Mouse (Mus musculus): ENCODE measurements around the gene Cd300ld. TPM values are rescaled to one million over a fixed set of nuclear protein-coding genes. Genes with fewer than 3 reads are reported as not detected.

The Cd300ld gene
- polyA plus RNA-seq, 1 experiment from 2014 or later, result 0.07 TPM

DNA sequence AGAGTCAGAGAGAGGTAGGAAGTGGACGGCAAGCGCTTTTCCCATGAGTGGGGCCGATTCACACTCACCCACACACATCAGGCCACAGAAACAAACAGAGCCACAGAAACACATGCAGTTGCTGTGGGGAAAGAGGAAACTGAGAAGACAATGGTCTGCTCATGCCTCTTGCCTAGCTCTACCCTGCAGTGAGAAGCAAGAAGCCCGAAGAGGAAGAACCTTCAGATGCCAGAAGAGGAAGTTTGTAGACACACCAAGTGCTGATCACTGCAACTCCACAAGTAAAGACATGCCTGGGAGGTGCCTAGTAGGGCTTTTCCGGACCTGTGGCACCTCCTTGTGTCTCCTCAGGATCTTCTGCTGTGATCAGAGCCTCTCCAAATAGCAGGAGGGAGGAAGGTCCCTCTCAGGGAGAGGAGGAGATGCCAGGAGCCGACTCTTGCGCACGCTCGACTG lies 20.9 kb downstream of the Cd300ld start, which contains the start of gene Cd300c:
TSS of gene Cd300c (minus strand) at position 406 of the 456 bp plus-strand sequence.
- H3K4me3 ChIP-seq (ENCODE audit: low read depth, low read length), result no peak within 1 kb of the TSS
- H3K36me3 ChIP-seq (replicated peaks; ENCODE audit: control insufficient read depth, insufficient read depth, low read depth, low read length), result no peaks in the 10 kb centered on the region
- 86% methylated on average over 9 of the region's 9 CpGs for WGBS
- H3K9me3 ChIP-seq (replicated peaks; ENCODE audit: control insufficient read depth, low read length), result no peaks in the 10 kb centered on the region
- H3K27me3 ChIP-seq (ENCODE audit: control insufficient read depth, insufficient read depth, low read length), result no peaks in the 10 kb centered on the region
- ATAC-seq (replicated peaks; ENCODE audit: insufficient number of reproducible peaks, low FRiP score, low TSS enrichment, low read depth) (no peak), DNase-seq (ENCODE audit: low spot score) (no peak)
- H3K4me2 ChIP-seq (ENCODE audit: low read depth, low read length), result no peak within 1 kb of the TSS
- no peak within 1 kb of the TSS for H3K27ac ChIP-seq (replicated peaks; ENCODE audit: low read depth, low read length)
- no peaks in the 10 kb centered on the region for H3K4me1 ChIP-seq (ENCODE audit: control insufficient read depth, insufficient read depth, low read length)
- no peak within 1 kb of the TSS for H3K9ac ChIP-seq (replicated peaks; ENCODE audit: low read length)

DNA sequence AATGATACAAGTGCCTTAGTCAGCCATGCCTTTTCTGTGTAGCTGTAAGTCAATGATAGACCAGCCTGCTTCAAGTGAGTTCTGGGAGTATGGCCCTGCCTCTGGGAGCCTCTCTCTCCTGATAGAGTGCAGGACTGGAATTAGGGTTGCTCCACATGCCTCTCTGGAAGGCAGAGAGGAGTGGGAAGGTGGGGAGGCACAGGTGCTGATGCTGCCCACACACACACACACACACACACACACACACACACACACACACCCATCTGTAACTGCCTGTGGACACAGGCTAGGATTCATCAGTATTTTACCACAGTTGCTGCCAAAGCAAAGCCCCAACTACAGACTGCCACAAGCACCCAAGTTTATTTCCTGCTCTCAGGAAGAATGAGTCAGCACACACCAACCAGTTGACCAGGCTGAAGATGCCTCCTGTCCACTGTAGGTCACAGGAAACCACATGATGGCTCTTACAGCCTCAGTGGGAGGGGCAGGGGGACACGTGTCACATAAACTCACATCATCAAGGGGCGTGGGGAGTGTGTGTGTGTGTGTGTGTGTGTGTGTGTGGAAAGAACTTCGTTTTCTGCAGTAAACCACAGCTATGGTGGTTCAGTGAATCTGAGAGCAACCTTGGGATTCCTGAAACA lies 24.4 kb downstream of the Cd300ld start:
- no peak overlapping the region for H3K27ac ChIP-seq (replicated peaks; ENCODE audit: low read depth, low read length)
- ATAC-seq (replicated peaks; ENCODE audit: insufficient number of reproducible peaks, low FRiP score, low TSS enrichment, low read depth) (no peak), DNase-seq (ENCODE audit: low spot score) (no peak)
- no peak overlapping the region for H3K9ac ChIP-seq (replicated peaks; ENCODE audit: low read length)
- no peaks in the 10 kb centered on the region for H3K27me3 ChIP-seq (ENCODE audit: control insufficient read depth, insufficient read depth, low read length)
- H3K36me3 ChIP-seq (replicated peaks; ENCODE audit: control insufficient read depth, insufficient read depth, low read depth, low read length), result no peaks in the 10 kb centered on the region
- H3K4me3 ChIP-seq (ENCODE audit: low read depth, low read length), result no peak overlapping the region
- WGBS, result 56% methylated on average over 3 of the region's 3 CpGs
- H3K9me3 ChIP-seq (replicated peaks; ENCODE audit: control insufficient read depth, low read length), result no peaks in the 10 kb centered on the region
- no peaks in the 10 kb centered on the region for H3K4me1 ChIP-seq (ENCODE audit: control insufficient read depth, insufficient read depth, low read length)
- H3K4me2 ChIP-seq (ENCODE audit: low read depth, low read length), result no peak overlapping the region

DNA sequence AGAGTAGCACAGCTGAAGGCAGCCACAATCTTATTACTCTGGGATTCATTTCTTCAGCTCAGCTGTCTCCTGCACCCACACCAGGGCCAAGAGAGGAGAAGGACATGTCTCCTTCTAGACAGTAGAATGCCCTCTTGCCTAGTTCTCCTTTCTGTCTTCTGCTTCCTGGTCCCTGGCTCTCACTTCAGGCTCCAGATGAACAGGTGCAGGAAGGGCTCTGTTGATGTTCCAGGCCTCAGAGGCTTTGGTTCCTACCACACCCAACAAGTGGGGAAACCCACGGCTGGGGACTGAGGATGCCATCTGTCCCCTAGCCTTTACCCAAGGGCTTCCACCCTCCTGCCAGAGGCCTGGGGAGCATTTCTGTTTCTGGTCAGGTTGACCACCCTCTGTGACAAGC lies 29.4 kb downstream of the Cd300ld start:
- no peak overlapping the region for H3K4me3 ChIP-seq (ENCODE audit: low read depth, low read length)
- H3K9me3 ChIP-seq (replicated peaks; ENCODE audit: control insufficient read depth, low read length), result no peaks in the 10 kb centered on the region
- 76% methylated on average over 1 of the region's 1 CpGs for WGBS
- ATAC-seq (replicated peaks; ENCODE audit: insufficient number of reproducible peaks, low FRiP score, low TSS enrichment, low read depth) (no peak), DNase-seq (ENCODE audit: low spot score) (no peak)
- H3K4me1 ChIP-seq (ENCODE audit: control insufficient read depth, insufficient read depth, low read length), result no peaks in the 10 kb centered on the region
- no peak overlapping the region for H3K9ac ChIP-seq (replicated peaks; ENCODE audit: low read length)
- H3K4me2 ChIP-seq (ENCODE audit: low read depth, low read length), result no peak overlapping the region
- H3K36me3 ChIP-seq (replicated peaks; ENCODE audit: control insufficient read depth, insufficient read depth, low read depth, low read length), result no peaks in the 10 kb centered on the region
- H3K27me3 ChIP-seq (ENCODE audit: control insufficient read depth, insufficient read depth, low read length), result no peaks in the 10 kb centered on the region
- H3K27ac ChIP-seq (replicated peaks; ENCODE audit: low read depth, low read length), result no peak overlapping the region

DNA sequence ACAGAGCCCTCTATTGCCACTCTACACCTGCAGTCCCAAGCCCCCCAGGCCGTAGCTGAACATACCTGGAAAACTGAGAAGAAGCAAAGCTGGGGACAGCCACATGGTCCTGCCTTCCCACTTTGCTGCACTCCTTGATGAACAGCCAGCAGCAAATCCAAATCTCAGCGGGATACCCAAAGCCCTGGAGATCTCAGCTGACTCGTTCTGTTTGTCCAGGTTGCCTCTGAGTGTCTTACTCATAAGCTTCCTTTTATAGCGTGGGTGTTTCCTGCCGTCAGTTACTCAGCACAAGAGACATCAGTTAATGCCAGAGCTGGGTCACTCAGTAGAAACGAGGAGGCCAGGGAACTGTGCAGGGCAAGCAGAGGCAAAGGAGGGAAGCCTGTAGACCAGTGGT lies 55.6 kb downstream of the Cd300ld start, which contains the start of gene Cd300lb:
TSS of gene Cd300lb (minus strand) at position 243 of the 400 bp plus-strand sequence.
- no peaks in the 10 kb centered on the region for H3K9me3 ChIP-seq (replicated peaks; ENCODE audit: control insufficient read depth, low read length)
- ATAC-seq (replicated peaks; ENCODE audit: insufficient number of reproducible peaks, low FRiP score, low TSS enrichment, low read depth), result no peak
- H3K27me3 ChIP-seq (ENCODE audit: control insufficient read depth, insufficient read depth, low read length), result no peaks in the 10 kb centered on the region
- no peak within 1 kb of the TSS for H3K4me3 ChIP-seq (ENCODE audit: low read depth, low read length)
- H3K9ac ChIP-seq (replicated peaks; ENCODE audit: low read length), result no peak within 1 kb of the TSS
- no peak for DNase-seq (ENCODE audit: low spot score)
- no peaks in the 10 kb centered on the region for H3K36me3 ChIP-seq (replicated peaks; ENCODE audit: control insufficient read depth, insufficient read depth, low read depth, low read length)
- no peak within 1 kb of the TSS for H3K4me2 ChIP-seq (ENCODE audit: low read depth, low read length)
- WGBS, result 66% methylated on average over 6 of the region's 6 CpGs
- H3K4me1 ChIP-seq (ENCODE audit: control insufficient read depth, insufficient read depth, low read length), result no peaks in the 10 kb centered on the region
- H3K27ac ChIP-seq (replicated peaks; ENCODE audit: low read depth, low read length), result no peak within 1 kb of the TSS

DNA sequence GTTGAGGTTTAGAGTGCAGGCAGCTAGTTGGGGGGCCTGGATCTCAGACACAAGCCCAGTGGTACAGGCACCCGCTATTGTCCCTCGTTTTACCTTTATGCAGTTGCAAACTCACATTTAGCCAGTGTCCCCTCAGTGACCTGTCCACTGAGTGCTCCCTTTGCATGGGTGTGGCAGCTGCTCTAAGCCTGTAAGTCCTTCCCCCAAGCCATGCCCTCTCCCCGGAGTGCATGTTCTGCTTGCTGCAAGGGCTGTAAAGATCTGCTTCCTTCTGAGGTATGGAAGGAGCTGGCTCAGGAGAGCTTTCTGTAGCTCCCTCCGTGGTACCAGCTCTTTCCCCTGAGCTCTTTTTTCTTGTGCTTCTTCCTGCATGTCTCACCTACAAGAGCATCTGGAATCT lies 56.1 kb downstream of the Cd300ld start:
- no peak for ATAC-seq (replicated peaks; ENCODE audit: insufficient number of reproducible peaks, low FRiP score, low TSS enrichment, low read depth)
- Histone ChIP-seq H3K9me3 (replicated peaks; ENCODE audit: control insufficient read depth, low read length) (no peaks in the 10 kb centered on the region), H3K9ac (replicated peaks; ENCODE audit: low read length) (no peak overlapping the region), H3K4me3 (ENCODE audit: low read depth, low read length) (no peak overlapping the region), H3K4me2 (ENCODE audit: low read depth, low read length) (no peak overlapping the region), H3K36me3 (replicated peaks; ENCODE audit: control insufficient read depth, insufficient read depth, low read depth, low read length) (no peaks in the 10 kb centered on the region), H3K27me3 (ENCODE audit: control insufficient read depth, insufficient read depth, low read length) (no peaks in the 10 kb centered on the region), H3K4me1 (ENCODE audit: control insufficient read depth, insufficient read depth, low read length) (no peaks in the 10 kb centered on the region), H3K27ac (replicated peaks; ENCODE audit: low read depth, low read length) (no peak overlapping the region)
- DNase-seq (ENCODE audit: low spot score), result no peak
- WGBS, result 78% methylated on average over 4 of the region's 4 CpGs

Other genes starting within 250 kb of the Cd300ld start
- gene Kif19a, start 224.5 kb downstream of the Cd300ld start, polyA plus RNA-seq (2014; fragmentation: Nextera tagmentation; extraction: Ambion mirVana), result 0.81 and 2.1 TPM in 2 replicates
- 9.5 and 9.8 TPM in 2 replicates for gene Btbd17, start 194.0 kb downstream of the Cd300ld start, polyA plus RNA-seq (2014; fragmentation: Nextera tagmentation; extraction: Ambion mirVana)
- not detected in 2 replicates for gene Gpr142, start 191.0 kb downstream of the Cd300ld start, polyA plus RNA-seq (2014; fragmentation: Nextera tagmentation; extraction: Ambion mirVana)
- gene Gprc5c, start 138.8 kb downstream of the Cd300ld start, polyA plus RNA-seq (2014; fragmentation: Nextera tagmentation; extraction: Ambion mirVana), result 31.5 and 36.4 TPM in 2 replicates
- gene Cd300a, start 99.9 kb downstream of the Cd300ld start, polyA plus RNA-seq (2014; fragmentation: Nextera tagmentation; extraction: Ambion mirVana), result 0.85 and 1.4 TPM in 2 replicates
- gene Cd300lb, start 55.5 kb downstream of the Cd300ld start, polyA plus RNA-seq (2014; fragmentation: Nextera tagmentation; extraction: Ambion mirVana), result not detected in 2 replicates
- not detected in 2 replicates for gene Cd300c, start 20.8 kb downstream of the Cd300ld start, polyA plus RNA-seq (2014; fragmentation: Nextera tagmentation; extraction: Ambion mirVana)
- gene Cd300c2, start 12.0 kb upstream of the Cd300ld start, polyA plus RNA-seq (2014; fragmentation: Nextera tagmentation; extraction: Ambion mirVana), result 0.94 and 1.2 TPM in 2 replicates
- gene Cd300ld2, start 26.3 kb upstream of the Cd300ld start, polyA plus RNA-seq (2014; fragmentation: Nextera tagmentation; extraction: Ambion mirVana), result not detected in 2 replicates
- not detected in 2 replicates for gene Cd300ld4, start 37.1 kb upstream of the Cd300ld start, polyA plus RNA-seq (2014; fragmentation: Nextera tagmentation; extraction: Ambion mirVana)
- not detected in 2 replicates for gene Cd300ld5, start 47.8 kb upstream of the Cd300ld start, polyA plus RNA-seq (2014; fragmentation: Nextera tagmentation; extraction: Ambion mirVana)
- not detected in 2 replicates for gene Cd300ld3, start 58.5 kb upstream of the Cd300ld start, polyA plus RNA-seq (2014; fragmentation: Nextera tagmentation; extraction: Ambion mirVana)
- not detected in 2 replicates for gene Cd300e, start 72.3 kb upstream of the Cd300ld start, polyA plus RNA-seq (2014; fragmentation: Nextera tagmentation; extraction: Ambion mirVana)
- gene Rab37, start 101.5 kb upstream of the Cd300ld start, polyA plus RNA-seq (2014; fragmentation: Nextera tagmentation; extraction: Ambion mirVana), result 1.4 and 1.9 TPM in 2 replicates
- not detected in 2 replicates for gene Cd300lf, start 144.1 kb upstream of the Cd300ld start, polyA plus RNA-seq (2014; fragmentation: Nextera tagmentation; extraction: Ambion mirVana)
- gene Slc9a3r1, start 173.4 kb upstream of the Cd300ld start, polyA plus RNA-seq (2014; fragmentation: Nextera tagmentation; extraction: Ambion mirVana), result 31.3 and 36.0 TPM in 2 replicates
- gene Tmem104, start 197.6 kb upstream of the Cd300ld start, polyA plus RNA-seq (2014; fragmentation: Nextera tagmentation; extraction: Ambion mirVana), result 6.9 and 7.7 TPM in 2 replicates
- 15.5 and 19.5 TPM in 2 replicates for gene Nat9, start 197.9 kb upstream of the Cd300ld start, polyA plus RNA-seq (2014; fragmentation: Nextera tagmentation; extraction: Ambion mirVana)